Mouse (Mus musculus) thymus, adult 2 months (tissue): ENCODE data around the gene Casz1.

Source experiments
- CTCF ChIP-seq: fragments of 200-500 bp; IDR thresholded peaks from 2 replicates; pipeline ENCODE4 v1.5.1; 2012; ENCODE audit warnings: mild to moderate bottlenecking, control low read depth, low read length, moderate library complexity, borderline replicate concordance; ENCODE audit not compliant: control insufficient read depth, poor library complexity, insufficient read depth; ENCODE audit errors: extremely low read depth
- POLR2A ChIP-seq: fragments of 200-500 bp; IDR thresholded peaks from 2 replicates; pipeline ENCODE4 v1.6.1; 2012; ENCODE audit warnings: mild to moderate bottlenecking, low read length, control low read depth, moderate library complexity; ENCODE audit not compliant: control insufficient read depth, poor library complexity, insufficient read depth; ENCODE audit errors: extremely low read depth

- TF ChIP-seq CTCF (no peak), POLR2A (no peak)
These were observed 175.6 kb downstream of the Casz1 start for GRCm38 (mm10) chr4:148979837-148980236.
